Mouse (Mus musculus): ENCODE measurements around the gene Sall4.

DNA sequence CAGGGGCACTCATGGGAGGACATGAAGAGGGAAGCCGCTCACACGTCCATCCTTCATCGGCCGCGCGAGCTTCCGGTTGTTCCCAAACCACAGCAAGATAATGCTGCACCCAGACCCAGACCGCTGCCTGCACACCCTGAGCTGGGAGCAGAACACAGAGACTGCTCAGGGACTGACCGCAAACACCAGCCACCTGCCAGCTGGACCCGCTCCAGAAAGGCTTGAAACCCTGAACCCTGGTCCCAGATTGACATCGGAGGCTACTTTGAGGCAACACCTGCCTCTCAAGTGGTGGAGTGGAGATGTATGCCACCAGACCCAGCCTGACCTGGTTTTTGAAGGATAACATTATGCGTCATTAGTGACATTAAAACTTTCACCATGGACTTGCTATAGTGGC lies 31.6 kb upstream of the Sall4 start:
- no peak for TF ChIP-seq POLR2A (IDR thresholded peaks at IDR 0.05; ENCODE audit: control insufficient read depth, low read depth, low read length)
- TF ChIP-seq CTCF (IDR thresholded peaks at IDR 0.05; ENCODE audit: control insufficient read depth, insufficient read depth, insufficient replicate concordance, low read depth, low read length), result no peak

All from testis, adult 2 months (tissue).